Mouse (Mus musculus) limb, embryonic 14.5 days (tissue): ENCODE measurements around the gene Slc31a1. TPM values are rescaled to one million over a fixed set of nuclear protein-coding genes. Genes with fewer than 3 reads are reported as not detected.

Source experiments
- ATAC-seq: fragments of 200-750 bp; cut with Nextera tagmentation; 2 replicates; pipeline ENCODE4 v1.8.0; 2017; ENCODE audit warnings: low read depth, moderate number of reproducible peaks, moderate TSS enrichment; ENCODE audit not compliant: low FRiP score
- DNase-seq: peaks from one replicate; pipeline ENCODE4 v3.0.0-alpha.2; 2015; ENCODE audit warnings: low spot score
- H3K27ac ChIP-seq: fragments of 300-500 bp; sonication (generic); replicated peaks from 2 replicates; pipeline ENCODE4 v1.5.1; 2014; ENCODE audit warnings: low read depth, mild to moderate bottlenecking, low read length, moderate library complexity, mixed read lengths
- H3K27me3 ChIP-seq: fragments of 300-500 bp; sonication (generic); 2 replicates; pipeline ENCODE4 v1.6.1; 2014; ENCODE audit warnings: low read length, mixed read lengths; ENCODE audit not compliant: control insufficient read depth, insufficient read depth
- H3K36me3 ChIP-seq: fragments of 300-500 bp; sonication (generic); 2 replicates; pipeline ENCODE4 v1.6.1; 2014; ENCODE audit warnings: mild to moderate bottlenecking, low read length, moderate library complexity, mixed read lengths; ENCODE audit not compliant: control insufficient read depth, insufficient read depth
- H3K4me1 ChIP-seq: fragments of 300-500 bp; sonication (generic); 2 replicates; pipeline ENCODE4 v1.6.1; 2014; ENCODE audit warnings: antibody characterized with exemption, low read length, mixed read lengths; ENCODE audit not compliant: control insufficient read depth, insufficient read depth
- H3K4me2 ChIP-seq: fragments of 300-500 bp; sonication (generic); replicated peaks from 2 replicates; pipeline ENCODE4 v1.6.1; 2014; ENCODE audit warnings: low read depth, mild to moderate bottlenecking, low read length, moderate library complexity; ENCODE audit not compliant: severe bottlenecking
- H3K4me3 ChIP-seq: fragments of 300-500 bp; sonication (generic); replicated peaks from 2 replicates; pipeline ENCODE4 v1.5.1; 2014; ENCODE audit warnings: low read length
- H3K9ac ChIP-seq: fragments of 300-500 bp; sonication (generic); 2 replicates; pipeline ENCODE4 v1.6.1; 2014; ENCODE audit warnings: mild to moderate bottlenecking, low read depth, low read length, moderate library complexity; ENCODE audit not compliant: severe bottlenecking
- H3K9me3 ChIP-seq: fragments of 300-500 bp; sonication (generic); 2 replicates; pipeline ENCODE4 v1.6.1; 2016; ENCODE audit warnings: low read length; ENCODE audit not compliant: control insufficient read depth
- POLR2A ChIP-seq: fragments of 200-500 bp; IDR thresholded peaks from 2 replicates; pipeline ENCODE4 v1.8.0; 2012; ENCODE audit warnings: inconsistent platforms, mild to moderate bottlenecking, moderate library complexity, borderline replicate concordance; ENCODE audit not compliant: insufficient read depth, insufficient read length; ENCODE audit errors: extremely low read depth
- WGBS: fragments of 180-500 bp; shearing (Covaris S2); extraction: QIAGEN DNeasy Blood & Tissue Kit; methylation state at CpG from one replicate; pipeline ENCODE4 v1.1.7; 2014; 5-methylcytosine and 5-hydroxymethylcytosine counted together
- polyA plus RNA-seq, 2 experiments: library from polyadenylated mRNA; depleted of rRNA in 1 of 2; stranded (reverse) in 1 of 2; unstranded in 1 of 2; fragments of >200 nt; fragmentation: Nextera tagmentation in 1 of 2; extraction: Ambion mirVana in 1 of 2; gene quantifications; 2 replicates each; pipeline versions ENCODE4 v1.2.1 to v1.2.3; 2012 to 2014

Gene Slc31a1
- polyA plus RNA-seq, 2 experiments: 33.3 to 45.0 TPM

GRCm38 (mm10) chr4:62349371-62349770, 11.2 kb upstream of the Slc31a1 start:
- Histone ChIP-seq H3K4me3 (no peak overlapping the region), H3K9me3 (no peaks in the 10 kb centered on the region), H3K27ac (no peak overlapping the region), H3K9ac (no peak overlapping the region), H3K4me1 (no peaks in the 10 kb centered on the region), H3K27me3 (no peaks in the 10 kb centered on the region), H3K36me3 (peaks cover 38% of the 10 kb centered on the region), H3K4me2 (no peak overlapping the region)
- no peak for TF ChIP-seq POLR2A
- ATAC-seq (no peak), DNase-seq (no peak)
- WGBS: 94% methylated on average over 2 of the region's 2 CpGs

- no peak for ATAC-seq
Measured at GRCm38 (mm10) chr4:62357631-62358148, 2.8 kb upstream of the Slc31a1 start.

GRCm38 (mm10) chr4:62359256-62359775, 1.2 kb upstream of the Slc31a1 start:
- DNase-seq: no peak
- 41% methylated on average over 7 of the region's 7 CpGs for WGBS
- H3K27ac ChIP-seq: no peak overlapping the region

More at GRCm38 (mm10) chr4:62357631-62358148, 2.8 kb upstream of the Slc31a1 start:
- no peak overlapping the region for H3K4me2 ChIP-seq
- WGBS: 90% methylated on average over 1 of the region's 1 CpGs
- no peaks in the 10 kb centered on the region for H3K36me3 ChIP-seq
- H3K4me1 ChIP-seq: peaks cover 12% of the 10 kb centered on the region
- no peak overlapping the region for H3K9ac ChIP-seq
- H3K27ac ChIP-seq: no peak overlapping the region
- no peaks in the 10 kb centered on the region for H3K27me3 ChIP-seq
- no peak for DNase-seq
- TF ChIP-seq POLR2A: no peak
- H3K4me3 ChIP-seq: no peak overlapping the region
- no peaks in the 10 kb centered on the region for H3K9me3 ChIP-seq

GRCm38 (mm10) chr4:62360805-62361455, 403 bp downstream of the Slc31a1 start:
- 2% methylated on average over 17 of the region's 22 CpGs for WGBS
- Histone ChIP-seq H3K9me3 (no peaks in the 10 kb centered on the region), H3K9ac (peak overlapping the region; percentile 81), H3K36me3 (no peaks in the 10 kb centered on the region), H3K27ac (peak overlapping the region; percentile 67), H3K4me2 (peak overlapping the region; percentile 69), H3K27me3 (no peaks in the 10 kb centered on the region), H3K4me3 (peak overlapping the region; percentile 74), H3K4me1 (peaks cover 12% of the 10 kb centered on the region)
- TF ChIP-seq POLR2A: no peak
- ATAC-seq: peak; percentile 58; the same call in 1 of the 2 replicates
- DNase-seq: no peak

More at GRCm38 (mm10) chr4:62359256-62359775, 1.2 kb upstream of the Slc31a1 start:
- no peak for TF ChIP-seq POLR2A
- Histone ChIP-seq H3K27me3 (no peaks in the 10 kb centered on the region), H3K9ac (peak overlapping the region; percentile 74), H3K4me3 (peak overlapping the region; percentile 74), H3K36me3 (no peaks in the 10 kb centered on the region), H3K9me3 (no peaks in the 10 kb centered on the region), H3K4me1 (peaks cover 12% of the 10 kb centered on the region), H3K4me2 (peak overlapping the region; percentile 62)
- no peak for ATAC-seq

GRCm38 (mm10) chr4:62361571-62361970, 1.0 kb downstream of the Slc31a1 start:
- Histone ChIP-seq H3K27ac (no peak overlapping the region), H3K27me3 (no peaks in the 10 kb centered on the region), H3K9ac (peak overlapping the region; percentile 81), H3K4me3 (peak overlapping the region; percentile 74), H3K9me3 (no peaks in the 10 kb centered on the region), H3K4me1 (peaks cover 12% of the 10 kb centered on the region), H3K4me2 (peak overlapping the region; percentile 69), H3K36me3 (no peaks in the 10 kb centered on the region)
- no peak for TF ChIP-seq POLR2A
- ATAC-seq: no peak
- DNase-seq: no peak
- WGBS: 32% methylated on average over 6 of the region's 6 CpGs
